Mouse (Mus musculus): Measurements from ENCODE around the gene Cux2. TPM values are rescaled to one million over a fixed set of nuclear protein-coding genes. Genes with fewer than 3 reads are reported as not detected.

Cux2 gene
- polyA plus RNA-seq, 1 experiment = 65.9 TPM

DNA sequence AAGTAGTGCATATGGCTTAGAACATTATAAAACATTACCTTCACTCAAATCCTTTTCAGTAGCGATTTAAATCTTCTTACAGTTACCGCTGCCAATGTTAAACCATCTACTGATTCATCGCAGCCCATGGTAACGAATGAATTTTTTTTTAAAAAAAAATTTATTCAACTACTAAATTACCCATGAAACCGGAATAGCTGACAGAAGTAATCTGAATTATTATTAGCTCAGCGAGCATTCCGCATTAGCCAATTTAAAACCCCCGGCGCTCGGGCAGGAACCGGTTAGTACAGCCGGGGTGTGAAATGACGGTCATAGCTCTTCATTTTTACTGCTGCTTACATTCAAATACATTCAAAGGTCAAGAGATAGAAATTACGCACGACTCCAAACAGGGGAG, 80.9 kb downstream of the Cux2 start:
- peak in 1 of 2 experiments; percentile 14 for DNase-seq (ENCODE audit: extremely low spot score in 1 of 2, low spot score in 1 of 2)

GRCm38 (mm10) chr5:121968416-121968815, 81.5 kb downstream of the Cux2 start:
- DNase-seq (ENCODE audit: extremely low spot score in 1 of 2, low spot score in 1 of 2) = no peak

DNA sequence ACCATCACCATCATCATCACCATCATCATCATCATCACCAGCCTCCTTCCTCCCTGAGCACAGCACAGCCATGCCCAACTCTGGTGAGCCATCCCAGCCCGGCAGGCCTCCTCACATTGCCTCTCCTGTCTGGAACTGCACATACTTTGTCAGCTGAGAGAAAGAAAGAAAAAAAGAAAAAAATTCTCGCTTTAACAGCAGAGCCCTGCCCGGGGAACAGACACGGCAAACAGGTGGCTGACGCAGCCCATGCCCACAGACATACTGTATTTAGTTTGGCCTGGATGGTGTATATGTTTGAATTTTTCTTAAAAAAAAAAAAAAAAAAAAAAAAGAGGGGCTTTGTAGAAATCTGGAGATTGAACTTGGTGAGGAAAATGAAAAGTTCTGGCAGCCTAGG, 82.4 kb downstream of the Cux2 start:
- DNase-seq (ENCODE audit: extremely low spot score in 1 of 2, low spot score in 1 of 2) = peak in 1 of 2 experiments; percentile 15

DNA sequence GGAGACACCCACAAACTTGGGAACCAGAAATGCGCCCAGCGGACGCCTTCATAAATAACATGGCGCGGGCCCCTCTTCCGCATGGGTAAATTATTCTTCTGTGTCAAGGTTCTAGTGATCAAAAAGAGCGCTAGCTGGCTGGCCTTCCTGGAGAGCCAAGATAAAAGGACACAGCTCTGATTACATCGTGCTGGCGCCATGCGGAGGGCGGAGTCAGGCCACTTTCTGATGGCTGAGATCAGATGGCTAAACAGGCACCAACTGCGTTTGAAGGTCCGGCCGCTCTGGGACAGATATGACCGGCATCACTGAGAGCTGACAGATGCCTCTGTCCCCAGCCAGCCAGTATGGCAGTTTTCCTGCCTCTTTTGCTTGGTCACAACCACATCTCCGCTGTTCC, 83.0 kb downstream of the Cux2 start:
- DNase-seq (ENCODE audit: extremely low spot score in 1 of 2, low spot score in 1 of 2) = no peak

GRCm38 (mm10) chr5:121962974-121963373, 86.9 kb downstream of the Cux2 start:
- peak; percentile 28 to 51 for DNase-seq (ENCODE audit: extremely low spot score in 1 of 2, low spot score in 1 of 2)

DNA sequence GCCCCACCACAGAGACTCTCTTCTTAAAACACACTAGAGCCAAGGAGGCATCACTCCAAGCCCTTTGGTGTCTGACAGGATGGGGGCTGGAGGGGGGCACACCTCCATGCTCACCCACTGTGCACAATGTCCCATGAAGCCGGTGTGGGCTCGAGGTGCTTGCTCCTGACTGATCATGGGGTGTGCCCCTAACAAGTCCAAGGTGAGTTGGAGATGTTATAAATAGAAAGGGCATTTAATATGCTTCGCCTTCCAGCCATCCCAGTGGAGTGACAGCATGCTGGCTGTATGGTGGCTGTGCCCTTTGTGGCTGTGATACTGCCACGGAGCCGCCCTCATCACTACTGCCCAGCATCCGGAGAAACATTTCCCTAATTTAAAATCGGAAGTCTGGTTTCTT, 87.5 kb downstream of the Cux2 start:
- DNase-seq (ENCODE audit: extremely low spot score in 1 of 2, low spot score in 1 of 2) = no peak

- DNase-seq (ENCODE audit: extremely low spot score in 1 of 2, low spot score in 1 of 2) = no peak
Measured at GRCm38 (mm10) chr5:121961256-121961655, 88.6 kb downstream of the Cux2 start.

GRCm38 (mm10) chr5:121959688-121960087, 90.2 kb downstream of the Cux2 start:
- peak in 1 of 2 experiments; percentile 55 for DNase-seq (ENCODE audit: extremely low spot score in 1 of 2, low spot score in 1 of 2)

- DNase-seq (ENCODE audit: extremely low spot score in 1 of 2, low spot score in 1 of 2) = peak in 1 of 2 experiments; percentile 13
Measured at GRCm38 (mm10) chr5:121958551-121958950, 91.4 kb downstream of the Cux2 start.

GRCm38 (mm10) chr5:121955806-121956205, 94.1 kb downstream of the Cux2 start:
- DNase-seq (ENCODE audit: extremely low spot score in 1 of 2, low spot score in 1 of 2) = no peak

DNA sequence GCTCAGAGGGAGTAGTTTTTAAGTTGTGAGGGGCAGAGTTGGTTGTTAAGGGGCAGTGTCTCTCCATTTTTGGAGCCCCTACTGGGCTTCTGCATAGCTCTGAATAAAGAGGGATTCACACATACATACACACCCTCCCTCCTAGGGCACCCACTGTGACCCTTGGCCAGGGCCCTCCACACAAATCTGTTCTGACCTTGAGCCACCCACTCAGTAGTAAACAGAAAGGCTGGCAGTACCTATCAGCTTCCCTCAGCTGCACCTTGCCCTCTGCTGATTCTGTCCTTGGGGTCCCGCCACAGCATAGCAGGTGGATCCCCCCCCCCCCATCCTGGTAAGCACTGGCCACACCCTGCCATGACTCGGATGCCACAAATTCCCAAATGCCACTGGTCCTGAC, 99.7 kb downstream of the Cux2 start:
- no peak for DNase-seq (ENCODE audit: extremely low spot score in 1 of 2, low spot score in 1 of 2)

DNA sequence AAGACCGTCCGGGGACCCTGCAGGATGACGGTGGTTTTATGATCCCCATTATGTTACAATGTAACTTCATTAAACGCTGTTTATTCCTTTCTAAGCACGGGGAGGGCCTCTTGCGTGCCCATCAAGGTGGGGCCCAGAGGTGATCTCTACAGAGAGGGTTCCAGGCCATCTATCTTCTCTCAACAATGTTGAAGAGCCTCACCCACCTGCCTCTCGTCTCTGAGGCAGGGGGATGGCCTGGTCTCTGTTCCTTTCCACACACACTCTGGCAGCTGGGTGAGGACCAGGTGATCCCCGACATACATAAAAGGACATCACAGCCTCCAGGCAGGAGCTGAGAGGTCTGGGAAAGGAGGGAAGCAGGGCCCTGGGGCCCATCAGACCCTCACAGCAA, 100.9 kb downstream of the Cux2 start:
- DNase-seq (ENCODE audit: extremely low spot score in 1 of 2, low spot score in 1 of 2) = no peak

DNA sequence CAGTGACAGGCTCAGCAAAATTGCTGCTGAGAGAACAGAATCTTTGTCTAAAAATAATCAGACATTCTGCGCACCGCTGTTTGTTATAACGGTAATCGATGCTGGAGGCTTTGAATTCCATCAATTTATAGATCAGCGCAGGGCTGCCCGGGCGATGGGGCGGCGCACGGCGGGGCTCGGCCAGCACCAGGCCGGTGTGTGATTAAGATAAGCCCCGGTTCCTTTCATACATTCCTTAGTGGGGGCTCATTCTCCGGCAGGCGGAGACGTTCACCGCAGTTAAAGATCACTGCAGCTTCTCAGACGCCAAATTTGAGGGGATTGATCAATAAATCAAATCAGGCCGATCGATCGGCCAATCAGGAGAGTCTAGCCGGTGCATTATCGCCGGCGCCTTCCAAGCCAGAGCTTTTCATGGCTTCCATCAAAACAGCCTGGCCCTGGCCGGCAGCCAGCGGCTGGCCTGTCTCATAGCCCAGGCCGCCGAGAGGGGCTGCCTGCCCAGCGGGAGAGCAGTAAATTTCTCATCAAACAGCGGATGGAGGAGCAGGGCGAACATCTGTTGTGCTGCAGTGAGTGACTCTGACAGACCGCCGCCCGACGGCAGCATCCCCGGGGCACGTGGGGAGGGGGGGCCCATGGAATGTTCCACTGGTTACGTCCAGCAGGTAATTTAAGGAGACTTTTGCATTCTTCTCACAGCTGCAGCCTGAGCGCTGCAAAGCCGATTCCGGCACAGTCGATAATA, 101.4 kb downstream of the Cux2 start:
- DNase-seq (ENCODE audit: extremely low spot score in 1 of 2, low spot score in 1 of 2) = peak in 1 of 2 experiments; percentile 21

- no peak for DNase-seq (ENCODE audit: extremely low spot score in 1 of 2, low spot score in 1 of 2)
Measured at GRCm38 (mm10) chr5:121946657-121947245, 103.2 kb downstream of the Cux2 start.

- DNase-seq (ENCODE audit: extremely low spot score in 1 of 2, low spot score in 1 of 2) = peak in 1 of 2 experiments; percentile 54
Measured at GRCm38 (mm10) chr5:121945819-121946218, 104.1 kb downstream of the Cux2 start.

DNA sequence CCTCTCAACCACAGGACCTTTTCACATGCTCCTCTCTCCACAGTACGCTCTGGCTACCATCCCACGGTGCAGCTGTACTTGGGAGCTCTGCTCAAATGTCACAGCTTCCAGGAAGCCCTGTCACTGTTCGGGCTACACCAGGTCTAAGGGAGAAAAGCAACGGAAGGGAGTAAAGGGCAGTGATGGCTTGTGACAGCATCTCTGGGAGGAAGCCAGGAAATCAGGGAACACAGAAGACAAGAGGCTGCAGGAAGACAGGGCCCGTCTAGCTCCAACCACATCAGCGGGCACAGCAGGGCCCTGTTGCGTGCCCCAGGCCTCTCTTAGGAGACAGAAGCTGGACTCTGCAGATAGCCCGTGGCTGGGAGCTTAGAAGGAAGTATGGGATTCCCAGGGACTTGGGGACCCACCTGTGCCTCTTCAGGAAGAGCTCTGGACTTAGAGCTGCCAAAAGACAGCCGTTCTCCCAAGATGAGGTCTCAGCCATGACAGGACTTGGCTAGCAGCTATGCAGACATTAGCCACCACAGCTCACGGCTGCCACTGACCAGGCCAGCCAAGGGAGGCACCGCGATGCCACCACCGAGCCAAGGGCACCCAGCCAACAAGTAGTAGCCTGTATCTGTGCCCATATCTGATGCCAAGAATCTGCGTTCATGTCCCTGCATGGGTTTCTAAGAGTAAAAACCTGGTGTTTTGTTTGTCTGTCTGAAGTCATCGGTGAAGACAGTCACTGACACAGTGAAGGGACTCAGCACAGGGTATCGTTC, 105.7 kb downstream of the Cux2 start:
- no peak for DNase-seq (ENCODE audit: extremely low spot score in 1 of 2, low spot score in 1 of 2)

- no peak for DNase-seq (ENCODE audit: extremely low spot score in 1 of 2, low spot score in 1 of 2)
Measured at GRCm38 (mm10) chr5:121943472-121943871, 106.4 kb downstream of the Cux2 start.

- DNase-seq (ENCODE audit: extremely low spot score in 1 of 2, low spot score in 1 of 2) = no peak
Measured at GRCm38 (mm10) chr5:121938065-121938849, 111.6 kb downstream of the Cux2 start.

DNA sequence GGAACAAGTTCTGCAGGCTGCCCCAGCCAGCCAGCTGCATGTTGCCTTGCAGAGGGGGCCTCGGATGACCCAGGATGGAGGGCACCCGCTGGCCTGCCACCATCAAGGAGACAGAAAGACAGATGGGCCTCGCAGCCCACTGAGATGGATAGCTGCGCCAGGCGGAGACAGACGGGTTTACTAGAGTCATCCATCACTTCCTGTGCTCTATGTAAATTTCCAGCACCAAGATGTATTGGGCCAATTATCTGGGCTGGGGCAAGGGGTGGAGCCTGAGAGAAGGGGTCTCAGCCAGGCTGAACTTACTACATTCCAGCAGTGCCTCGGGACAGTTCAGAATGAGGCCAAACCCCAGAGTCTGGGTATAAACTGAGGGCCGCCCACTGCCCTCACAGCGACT, 119.6 kb downstream of the Cux2 start:
- DNase-seq (ENCODE audit: extremely low spot score in 1 of 2, low spot score in 1 of 2) = no peak

- DNase-seq (ENCODE audit: extremely low spot score in 1 of 2, low spot score in 1 of 2) = no peak
Measured at GRCm38 (mm10) chr5:121928362-121929000, 121.4 kb downstream of the Cux2 start.

DNA sequence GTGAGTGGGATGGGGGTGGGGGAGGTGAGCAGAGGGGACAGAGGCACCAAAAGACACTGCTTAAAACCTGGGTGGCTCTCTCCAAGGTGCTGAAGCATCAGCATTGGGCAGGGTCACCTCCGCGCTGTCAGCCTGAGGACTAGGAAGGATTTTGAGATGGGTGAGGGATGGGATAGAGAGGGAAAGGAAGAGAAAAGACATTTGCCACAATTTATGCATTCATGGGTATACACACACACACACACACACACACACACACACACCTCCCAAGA, 123.4 kb downstream of the Cux2 start:
- no peak for DNase-seq (ENCODE audit: extremely low spot score in 1 of 2, low spot score in 1 of 2)
